Mouse (Mus musculus): Measurements from ENCODE around the gene Abhd8. TPM values are rescaled to one million over a fixed set of nuclear protein-coding genes. Genes with fewer than 3 reads are reported as not detected.

Gene Abhd8
- polyA plus RNA-seq, 1 experiment from 2014 or later, result 133 TPM

Other genes starting within 250 kb of the Abhd8 start
- 16.8 and 19.9 TPM in 2 replicates for gene Myo9b, start 190.9 kb downstream of the Abhd8 start, polyA plus RNA-seq (2015; fragmentation: Nextera tagmentation; extraction: Ambion mirVana)
- gene Haus8, start 190.7 kb downstream of the Abhd8 start, polyA plus RNA-seq (2015; fragmentation: Nextera tagmentation; extraction: Ambion mirVana), result 54.3 and 54.6 TPM in 2 replicates
- gene Use1, start 96.8 kb downstream of the Abhd8 start, polyA plus RNA-seq (2015; fragmentation: Nextera tagmentation; extraction: Ambion mirVana), result 108 and 109 TPM in 2 replicates
- gene Ocel1, start 92.4 kb downstream of the Abhd8 start, polyA plus RNA-seq (2015; fragmentation: Nextera tagmentation; extraction: Ambion mirVana), result 4.9 and 5.3 TPM in 2 replicates
- 17.0 and 21.7 TPM in 2 replicates for gene Nr2f6, start 81.7 kb downstream of the Abhd8 start, polyA plus RNA-seq (2015; fragmentation: Nextera tagmentation; extraction: Ambion mirVana)
- gene Ushbp1, start 67.9 kb downstream of the Abhd8 start, polyA plus RNA-seq (2015; fragmentation: Nextera tagmentation; extraction: Ambion mirVana), result 4.8 and 5.4 TPM in 2 replicates
- 83.7 and 96.9 TPM in 2 replicates for gene Babam1, start 66.8 kb downstream of the Abhd8 start, polyA plus RNA-seq (2015; fragmentation: Nextera tagmentation; extraction: Ambion mirVana)
- gene Ankle1, start 57.6 kb downstream of the Abhd8 start, polyA plus RNA-seq (2015; fragmentation: Nextera tagmentation; extraction: Ambion mirVana), result 14.9 and 16.1 TPM in 2 replicates
- gene Mrpl34, start 1.3 kb upstream of the Abhd8 start, polyA plus RNA-seq (2015; fragmentation: Nextera tagmentation; extraction: Ambion mirVana), result 242 TPM in 2 replicates
- gene Dda1, start 5.5 kb upstream of the Abhd8 start, polyA plus RNA-seq (2015; fragmentation: Nextera tagmentation; extraction: Ambion mirVana), result 197 TPM in 2 replicates
- gene Ano8, start 22.3 kb upstream of the Abhd8 start, polyA plus RNA-seq (2015; fragmentation: Nextera tagmentation; extraction: Ambion mirVana), result 5.3 and 9.3 TPM in 2 replicates
- gene Gtpbp3, start 24.4 kb upstream of the Abhd8 start, polyA plus RNA-seq (2015; fragmentation: Nextera tagmentation; extraction: Ambion mirVana), result 11.6 and 13.2 TPM in 2 replicates
- 8.0 and 10.2 TPM in 2 replicates for gene Plvap, start 48.1 kb upstream of the Abhd8 start, polyA plus RNA-seq (2015; fragmentation: Nextera tagmentation; extraction: Ambion mirVana)
- 0.11 TPM in 1 of 2 replicates, not detected in the other for gene Ccdc194, start 62.1 kb upstream of the Abhd8 start, polyA plus RNA-seq (2015; fragmentation: Nextera tagmentation; extraction: Ambion mirVana)
- gene Bst2, start 73.8 kb upstream of the Abhd8 start, polyA plus RNA-seq (2015; fragmentation: Nextera tagmentation; extraction: Ambion mirVana), result 9.8 and 10.9 TPM in 2 replicates
- gene Mvb12a, start 79.3 kb upstream of the Abhd8 start, polyA plus RNA-seq (2015; fragmentation: Nextera tagmentation; extraction: Ambion mirVana), result 51.7 and 62.3 TPM in 2 replicates
- not detected in 2 replicates for gene Tmem221, start 95.2 kb upstream of the Abhd8 start, polyA plus RNA-seq (2015; fragmentation: Nextera tagmentation; extraction: Ambion mirVana)
- not detected in 2 replicates for gene Nxnl1, start 102.9 kb upstream of the Abhd8 start, polyA plus RNA-seq (2015; fragmentation: Nextera tagmentation; extraction: Ambion mirVana)
- 53.7 and 58.7 TPM in 2 replicates for gene Slc27a1, start 105.2 kb upstream of the Abhd8 start, polyA plus RNA-seq (2015; fragmentation: Nextera tagmentation; extraction: Ambion mirVana)
- 201 and 208 TPM in 2 replicates for gene Pgls, start 128.5 kb upstream of the Abhd8 start, polyA plus RNA-seq (2015; fragmentation: Nextera tagmentation; extraction: Ambion mirVana)
- 4.4 and 7.5 TPM in 2 replicates for gene Fam129c, start 134.0 kb upstream of the Abhd8 start, polyA plus RNA-seq (2015; fragmentation: Nextera tagmentation; extraction: Ambion mirVana)
- 51.1 and 51.3 TPM in 2 replicates for gene Colgalt1, start 147.3 kb upstream of the Abhd8 start, polyA plus RNA-seq (2015; fragmentation: Nextera tagmentation; extraction: Ambion mirVana)
- 17.1 and 18.5 TPM in 2 replicates for gene Unc13a, start 208.1 kb upstream of the Abhd8 start, polyA plus RNA-seq (2015; fragmentation: Nextera tagmentation; extraction: Ambion mirVana)
- 2.5 and 2.7 TPM in 2 replicates for gene Jak3, start 212.6 kb upstream of the Abhd8 start, polyA plus RNA-seq (2015; fragmentation: Nextera tagmentation; extraction: Ambion mirVana)
- 0.70 and 0.79 TPM in 2 replicates for gene Insl3, start 225.6 kb upstream of the Abhd8 start, polyA plus RNA-seq (2015; fragmentation: Nextera tagmentation; extraction: Ambion mirVana)
- gene B3gnt3, start 238.1 kb upstream of the Abhd8 start, polyA plus RNA-seq (2015; fragmentation: Nextera tagmentation; extraction: Ambion mirVana), result 0.28 and 0.31 TPM in 2 replicates

Measured in midbrain, embryonic 13.5 days (tissue).